Mouse (Mus musculus) erythroblast, embryonic 14.5 days (primary cell): ENCODE measurements around the gene Usp21.

Source experiments
- GATA1 ChIP-seq: IDR thresholded peaks from 2 replicates; pipeline ENCODE4 v1.6.1; 2012; ENCODE audit warnings: low read length, inconsistent platforms, mixed read lengths
- TAL1 ChIP-seq: IDR thresholded peaks from 3 replicates; pipeline ENCODE4 v1.6.1; 2012; ENCODE audit warnings: low read length, inconsistent platforms, mixed read lengths

DNA sequence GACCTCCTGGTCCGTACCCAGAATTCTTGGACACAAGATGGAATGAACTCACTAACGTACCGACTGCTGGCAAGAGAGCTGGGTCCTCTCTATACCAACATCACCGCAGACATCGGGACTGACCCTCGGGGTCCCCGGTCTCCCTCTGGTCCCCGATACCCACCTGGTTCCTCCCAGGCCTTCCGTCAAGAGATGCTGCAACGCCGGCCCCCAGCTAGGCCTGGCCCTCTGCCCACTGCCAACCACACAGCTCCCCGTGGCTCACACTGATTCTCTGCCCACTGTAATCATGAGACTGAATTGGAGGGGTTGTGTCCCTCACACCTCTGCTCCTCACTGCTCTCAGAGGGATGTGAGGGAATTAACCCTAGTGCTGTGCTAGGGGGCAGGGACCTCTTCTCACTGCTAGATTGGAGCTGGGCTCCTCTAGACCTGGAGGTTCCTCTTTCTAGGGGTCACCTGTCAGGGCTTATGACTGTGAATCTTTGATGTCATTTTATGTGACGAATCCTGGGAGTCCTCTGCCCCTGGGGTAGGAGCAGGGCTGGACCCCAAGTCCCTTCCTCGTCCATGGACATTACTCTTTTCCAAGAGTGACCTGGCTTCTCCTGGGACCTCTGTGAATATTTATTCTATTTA, 11.6 kb downstream of the Usp21 start:
- TF ChIP-seq GATA1 (no peak), TAL1 (no peak)
